Mouse (Mus musculus) midbrain, postnatal 0 days (tissue): Measurements from ENCODE around the gene Zfp646. TPM values are rescaled to one million over a fixed set of nuclear protein-coding genes. Genes with fewer than 3 reads are reported as not detected.

Experiments used
- ATAC-seq: fragments of 200-750 bp; cut with Nextera tagmentation; 2 replicates; pipeline ENCODE4 v1.8.0; 2017; ENCODE audit warnings: moderate number of reproducible peaks, mild to moderate bottlenecking, moderate TSS enrichment, moderate library complexity; ENCODE audit not compliant: low FRiP score
- DNase-seq: peaks from one replicate; pipeline ENCODE4 v3.0.0-alpha.2; 2015; ENCODE audit warnings: low spot score
- H3K27ac ChIP-seq: fragments of 300-500 bp; sonication (generic); 2 replicates; pipeline ENCODE4 v1.5.1; 2014; ENCODE audit warnings: low read depth, mild to moderate bottlenecking, low read length, mixed read lengths
- H3K27me3 ChIP-seq: fragments of 300-500 bp; sonication (generic); 2 replicates; pipeline ENCODE4 v1.6.1; 2014; ENCODE audit warnings: low read length, control low read depth, mixed read lengths; ENCODE audit not compliant: insufficient read depth
- H3K36me3 ChIP-seq: fragments of 300-500 bp; sonication (generic); 2 replicates; pipeline ENCODE4 v1.6.1; 2014; ENCODE audit warnings: low read length, control low read depth, mixed read lengths; ENCODE audit not compliant: insufficient read depth
- H3K4me1 ChIP-seq: fragments of 300-500 bp; sonication (generic); 2 replicates; pipeline ENCODE4 v1.6.1; 2014; ENCODE audit warnings: mild to moderate bottlenecking, control low read depth, antibody characterized with exemption, low read length, mixed read lengths; ENCODE audit not compliant: insufficient read depth
- H3K4me2 ChIP-seq: fragments of 300-500 bp; sonication (generic); 2 replicates; pipeline ENCODE4 v1.6.1; 2014; ENCODE audit warnings: low read depth, mild to moderate bottlenecking, low read length, mixed read lengths; ENCODE audit not compliant: poor library complexity, severe bottlenecking
- H3K4me3 ChIP-seq: fragments of 300-500 bp; sonication (generic); 2 replicates; pipeline ENCODE4 v1.5.1; 2014; ENCODE audit warnings: low read depth, mild to moderate bottlenecking, low read length, moderate library complexity
- H3K9ac ChIP-seq: fragments of 300-500 bp; sonication (generic); replicated peaks from 2 replicates; pipeline ENCODE4 v1.6.1; 2014; ENCODE audit warnings: mild to moderate bottlenecking, low read length, moderate library complexity, mixed read lengths; ENCODE audit not compliant: poor library complexity, severe bottlenecking
- H3K9me3 ChIP-seq: fragments of 300-500 bp; sonication (generic); 2 replicates; pipeline ENCODE4 v1.6.1; 2016; ENCODE audit warnings: low read length, control low read depth
- CTCF ChIP-seq: IDR thresholded peaks from 2 replicates; pipeline ENCODE4 v1.5.1; 2016; ENCODE audit warnings: antibody characterized with exemption, mild to moderate bottlenecking
- WGBS: fragments of 180-500 bp; shearing (Covaris S2); extraction: QIAGEN DNeasy Blood & Tissue Kit; methylation state at CpG from one replicate; pipeline ENCODE4 v1.1.7; 2014; 5-methylcytosine and 5-hydroxymethylcytosine counted together
- polyA plus RNA-seq: library from polyadenylated mRNA; unstranded; fragments of >200 nt; fragmentation: Nextera tagmentation; extraction: Ambion mirVana; gene quantifications from 2 replicates; pipeline ENCODE4 v1.2.1, GENCODE M21; 2015
- total RNA-seq: library from RNA; depleted of rRNA; stranded (reverse); fragments of >200 nt; gene quantifications from 2 replicates; pipeline ENCODE4 v1.2.3, GENCODE M21; 2014

Gene Zfp646
- total and polyA plus RNA-seq, 2 experiments from 2014 or later = 3.8 to 33.8 TPM

DNA sequence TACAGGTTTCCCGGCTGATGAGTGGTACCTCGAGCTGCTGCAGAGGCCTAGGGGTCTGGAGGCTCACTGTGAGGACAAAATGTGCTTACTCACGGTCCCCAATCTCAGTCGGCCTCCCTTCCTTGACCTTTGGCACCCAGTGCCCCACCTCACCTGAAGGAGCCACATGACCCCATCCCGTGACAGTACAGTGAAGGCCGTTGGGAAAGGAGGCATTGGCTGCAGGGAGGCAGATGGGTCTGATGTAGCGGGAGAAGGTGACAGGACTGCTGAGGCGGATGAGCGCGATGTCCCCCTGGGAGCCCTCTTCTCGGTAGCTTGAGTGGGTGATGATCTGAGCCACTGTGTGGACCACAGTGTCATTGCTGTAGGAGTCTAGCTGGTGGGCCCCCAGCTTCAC, 50.8 kb downstream of the Zfp646 start:
- no peak for TF ChIP-seq CTCF
- DNase-seq = no peak
- no peak for ATAC-seq
- Histone ChIP-seq H3K4me1 (no peaks in the 10 kb centered on the region), H3K4me3 (no peak overlapping the region), H3K9me3 (no peaks in the 10 kb centered on the region), H3K9ac (no peak overlapping the region), H3K27ac (no peak overlapping the region), H3K36me3 (peaks cover 32% of the 10 kb centered on the region), H3K27me3 (peaks cover 11% of the 10 kb centered on the region; the same call in 1 of the 2 replicates), H3K4me2 (no peak overlapping the region)
- WGBS = 90% methylated on average over 11 of the region's 11 CpGs

DNA sequence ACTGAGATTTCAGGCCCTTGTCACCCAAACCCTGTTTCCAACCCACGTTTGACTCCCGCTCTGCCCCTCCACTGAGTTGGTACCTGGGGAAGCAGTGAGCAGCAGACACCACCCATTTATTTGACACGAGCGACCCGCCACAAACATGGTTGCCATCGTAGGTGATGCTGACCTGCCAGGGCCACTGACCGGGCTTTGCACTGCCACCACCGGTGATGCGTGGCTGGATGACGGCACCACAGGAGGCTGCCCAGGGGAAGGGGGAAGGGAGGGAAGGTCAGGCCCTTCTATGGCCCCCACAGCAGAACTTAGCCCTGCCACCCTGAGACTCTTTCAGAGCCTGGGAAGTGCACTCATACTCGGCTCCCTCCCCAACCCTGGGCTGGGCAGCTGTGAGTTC, 51.7 kb downstream of the Zfp646 start:
- Histone ChIP-seq H3K9ac (no peak overlapping the region), H3K4me1 (no peaks in the 10 kb centered on the region), H3K36me3 (peaks cover 25% of the 10 kb centered on the region), H3K4me2 (no peak overlapping the region), H3K27ac (no peak overlapping the region), H3K27me3 (peaks cover 11% of the 10 kb centered on the region; the same call in 1 of the 2 replicates), H3K4me3 (no peak overlapping the region), H3K9me3 (no peaks in the 10 kb centered on the region)
- 80% methylated on average over 11 of the region's 11 CpGs for WGBS
- no peak for TF ChIP-seq CTCF
- DNase-seq (no peak), ATAC-seq (no peak)

DNA sequence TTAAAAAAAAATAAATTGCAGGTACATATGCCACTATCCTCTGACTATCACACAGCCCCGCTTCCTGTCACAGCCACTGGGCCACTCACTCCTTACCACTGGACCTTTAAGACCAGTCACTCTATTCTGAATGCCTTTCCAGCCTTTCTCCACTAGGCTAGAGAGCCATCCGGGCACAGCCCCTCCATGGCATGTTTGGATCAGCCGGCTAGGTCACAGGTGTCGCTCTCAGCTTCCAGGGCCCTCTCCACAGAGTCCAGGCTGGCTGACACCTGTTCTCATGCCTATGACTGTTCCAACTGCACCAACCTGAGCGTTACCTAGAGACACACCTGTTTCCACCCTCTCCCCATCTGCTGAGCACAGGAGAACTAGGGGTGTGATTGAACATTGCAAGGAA, 52.6 kb downstream of the Zfp646 start:
- H3K4me1 ChIP-seq = no peaks in the 10 kb centered on the region
- H3K27ac ChIP-seq = no peak overlapping the region
- no peak overlapping the region for H3K9ac ChIP-seq
- no peak overlapping the region for H3K4me3 ChIP-seq
- ATAC-seq (no peak), DNase-seq (peak; percentile 10)
- H3K36me3 ChIP-seq = peaks cover 23% of the 10 kb centered on the region
- no peak for TF ChIP-seq CTCF
- H3K9me3 ChIP-seq = no peaks in the 10 kb centered on the region
- WGBS = 63% methylated on average over 5 of the region's 5 CpGs
- H3K27me3 ChIP-seq = peaks cover 11% of the 10 kb centered on the region; the same call in 1 of the 2 replicates
- H3K4me2 ChIP-seq = no peak overlapping the region

DNA sequence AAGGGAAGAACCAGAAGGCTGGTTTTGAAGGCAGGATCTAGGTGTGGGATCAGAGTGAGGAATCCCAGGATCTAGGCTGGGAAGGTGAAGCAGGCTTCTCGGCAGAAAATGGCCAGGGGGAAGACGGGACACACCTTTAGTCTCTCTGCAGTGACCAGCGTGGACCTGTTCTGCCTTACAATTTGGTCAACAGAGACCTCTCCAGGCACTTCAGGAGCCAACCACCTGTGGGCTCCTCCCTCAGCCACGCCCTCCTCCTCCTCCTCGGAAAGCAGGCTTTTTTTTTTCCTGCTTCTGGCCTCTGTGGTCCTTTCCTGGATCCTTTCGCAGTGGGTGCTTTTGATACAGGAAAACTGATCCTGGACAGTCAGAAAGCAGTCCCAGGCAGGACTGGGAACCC, 53.9 kb downstream of the Zfp646 start, which contains the start of gene Prss8:
Gene Prss8 (minus strand): TSS at position 182 of the 400 bp plus-strand sequence.
- peaks cover 11% of the 10 kb centered on the region; the same call in 1 of the 2 replicates for H3K27me3 ChIP-seq
- ATAC-seq (no peak), DNase-seq (no peak)
- H3K4me3 ChIP-seq = no peak within 1 kb of the TSS
- H3K36me3 ChIP-seq = peaks cover 13% of the 10 kb centered on the region; the same call in 1 of the 2 replicates
- no peak within 1 kb of the TSS; the same call in 1 of the 2 replicates for H3K9ac ChIP-seq
- no peak for TF ChIP-seq CTCF
- H3K4me2 ChIP-seq = 0 out of 2 replicates have a peak within 1 kb of the TSS, but pooled peaks have one; percentile 16
- H3K9me3 ChIP-seq = no peaks in the 10 kb centered on the region
- WGBS = 23% methylated on average over 6 of the region's 6 CpGs
- no peaks in the 10 kb centered on the region for H3K4me1 ChIP-seq
- no peak within 1 kb of the TSS for H3K27ac ChIP-seq

DNA sequence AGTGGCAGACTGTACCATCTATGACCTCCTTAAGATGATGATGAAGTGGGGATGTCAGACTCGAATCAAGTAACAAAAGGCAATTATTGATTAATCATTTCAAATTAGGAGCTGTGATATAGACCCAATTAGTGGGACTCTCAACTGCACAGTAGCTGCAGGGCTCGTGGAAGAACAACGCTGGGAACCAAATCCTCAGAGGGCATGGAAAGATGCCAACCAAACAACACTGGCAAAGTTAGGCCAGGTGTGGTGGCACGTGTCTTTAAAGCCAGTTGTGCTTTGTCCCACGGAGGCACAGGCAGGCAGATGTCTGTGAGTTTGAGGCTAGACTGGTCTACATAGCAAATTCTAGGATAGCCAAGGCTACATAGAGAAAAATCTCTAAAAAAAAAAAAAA, 54.6 kb downstream of the Zfp646 start:
- no peak overlapping the region for H3K4me3 ChIP-seq
- no peak for TF ChIP-seq CTCF
- DNase-seq = no peak
- no peaks in the 10 kb centered on the region for H3K4me1 ChIP-seq
- no peak overlapping the region for H3K9ac ChIP-seq
- peaks cover 8% of the 10 kb centered on the region; the same call in 1 of the 2 replicates for H3K36me3 ChIP-seq
- ATAC-seq = no peak
- no peak overlapping the region for H3K4me2 ChIP-seq
- no peak overlapping the region for H3K27ac ChIP-seq
- H3K27me3 ChIP-seq = peaks cover 11% of the 10 kb centered on the region; the same call in 1 of the 2 replicates
- no peaks in the 10 kb centered on the region for H3K9me3 ChIP-seq
- WGBS = 78% methylated on average over 5 of the region's 5 CpGs

DNA sequence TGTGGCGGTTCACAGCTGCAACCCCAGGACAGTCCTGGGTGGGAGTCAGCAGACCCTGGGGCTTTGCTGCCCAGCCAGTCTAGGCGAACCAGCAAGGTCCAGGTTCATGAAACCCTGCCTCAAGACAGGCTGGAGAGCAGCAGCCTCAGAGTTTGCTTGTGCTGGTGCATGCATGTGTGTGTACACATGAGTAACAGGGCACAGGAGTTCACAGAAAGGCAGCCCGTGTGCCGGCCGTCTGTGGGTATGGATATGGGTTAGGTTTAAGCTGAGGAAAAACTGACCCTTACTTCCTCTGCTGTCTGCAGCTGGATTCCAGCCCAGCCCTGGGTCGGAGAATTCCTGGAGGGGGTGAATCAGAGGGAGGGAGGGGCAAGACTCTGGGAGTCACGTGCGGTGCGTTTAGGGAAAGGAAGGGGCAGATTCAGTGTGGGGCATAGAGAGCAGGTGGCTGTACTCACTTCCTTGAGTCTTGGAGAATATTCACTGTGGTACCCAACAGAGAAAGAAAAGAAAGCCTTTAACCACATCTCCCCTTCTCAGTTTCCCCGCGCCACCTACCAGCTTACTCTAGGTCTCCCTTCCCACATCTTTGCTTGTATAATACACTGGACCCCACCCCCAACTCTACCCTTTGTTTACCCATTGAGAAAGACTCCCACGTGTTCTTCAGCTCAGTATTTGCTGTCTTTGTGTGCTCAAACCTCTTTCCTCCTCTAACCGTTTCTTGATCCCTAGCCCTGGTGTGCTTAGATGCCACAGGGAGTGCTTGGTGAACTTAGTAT, 55.5 kb downstream of the Zfp646 start:
- DNase-seq (no peak), ATAC-seq (no peak)
- H3K9ac ChIP-seq = 0 out of 2 replicates have a peak overlapping the region, but pooled peaks have one; percentile 2
- H3K4me3 ChIP-seq = no peak overlapping the region
- TF ChIP-seq CTCF = no peak
- WGBS = 36% methylated on average over 13 of the region's 13 CpGs
- no peaks in the 10 kb centered on the region for H3K9me3 ChIP-seq
- no peak overlapping the region for H3K4me2 ChIP-seq
- H3K4me1 ChIP-seq = peaks cover 5% of the 10 kb centered on the region; the same call in 1 of the 2 replicates
- H3K36me3 ChIP-seq = 0 out of 2 replicates have a peak, but pooled peaks cover 5% of the 10 kb centered on the region
- no peak overlapping the region for H3K27ac ChIP-seq
- peaks cover 11% of the 10 kb centered on the region; the same call in 1 of the 2 replicates for H3K27me3 ChIP-seq
